Mouse (Mus musculus) left cerebral cortex, adult 6 months (tissue): ENCODE data around the gene Lrfn5. TPM values are rescaled to one million over a fixed set of nuclear protein-coding genes. Genes with fewer than 3 reads are reported as not detected.

Experiments
- long read RNA-seq, 2 experiments: library from polyadenylated mRNA; unstranded; transcript quantifications; one replicate each; pipeline ENCODE4 v2.0.0; 2019 to 2020
- polyA plus RNA-seq: library from polyadenylated mRNA; unstranded; fragments of <200 nt; fragmentation: Nextera tagmentation; gene quantifications from 2 replicates; pipeline ENCODE4 v1.2.3, GENCODE M21; 2021

Gene Lrfn5
- polyA plus RNA-seq, result 31.3 and 46.1 TPM in 2 replicates
- long read RNA-seq, experiment 1, full-length matches to known transcripts, result 97 of 145 reads
- long read RNA-seq, experiment 1, partial matches to known transcripts, result 13 of 145 reads
- long read RNA-seq, experiment 1, other reads (novel, unspliced or antisense), result 35 of 145 reads
- long read RNA-seq, experiment 2, transcript Lrfn5-202 (6 exons, 3,615 nt), result major isoform, 8 of 40 reads
- long read RNA-seq, experiment 2, partial matches to known transcripts, result 25 of 40 reads
- long read RNA-seq, experiment 2, other reads (novel, unspliced or antisense), result 4 of 40 reads

GRCm38 (mm10) chr12:61522829-61523370 is at the start of gene Lrfn5:
Lrfn5 (plus strand) TSS chr12:61523150.

